Mouse (Mus musculus): Measurements from ENCODE around the gene Mroh8. TPM values are rescaled to one million over a fixed set of nuclear protein-coding genes. Genes with fewer than 3 reads are reported as not detected.
"Not testable (repeated sequence)": the region's sequence is repeated elsewhere in the genome, so short reads cannot be mapped to it uniquely, and the experiment has no call there.

The Mroh8 gene
- total RNA-seq, 2 experiments from 2014 or later: 0.10 TPM; not detected in 1

DNA sequence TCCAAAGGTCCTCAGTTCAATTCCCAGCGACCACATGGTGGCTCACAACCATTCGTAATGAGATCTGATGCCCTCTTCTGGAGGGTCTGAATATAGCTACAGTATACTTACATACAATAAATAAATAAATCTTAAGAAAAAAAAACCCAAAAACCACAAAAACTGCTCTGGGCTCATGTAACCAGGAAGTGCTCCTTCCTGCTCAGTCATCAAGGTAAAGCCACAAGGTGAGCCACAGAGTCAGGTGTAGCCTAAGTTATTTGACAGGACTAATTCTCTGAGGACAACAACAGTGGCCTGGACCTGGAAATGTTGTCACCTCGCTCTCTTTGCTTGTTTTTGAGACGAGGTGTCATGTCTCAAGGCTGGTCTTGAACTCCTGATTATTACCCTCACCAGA, 88.7 kb downstream of the Mroh8 start:
- DNase-seq: no peak

DNA sequence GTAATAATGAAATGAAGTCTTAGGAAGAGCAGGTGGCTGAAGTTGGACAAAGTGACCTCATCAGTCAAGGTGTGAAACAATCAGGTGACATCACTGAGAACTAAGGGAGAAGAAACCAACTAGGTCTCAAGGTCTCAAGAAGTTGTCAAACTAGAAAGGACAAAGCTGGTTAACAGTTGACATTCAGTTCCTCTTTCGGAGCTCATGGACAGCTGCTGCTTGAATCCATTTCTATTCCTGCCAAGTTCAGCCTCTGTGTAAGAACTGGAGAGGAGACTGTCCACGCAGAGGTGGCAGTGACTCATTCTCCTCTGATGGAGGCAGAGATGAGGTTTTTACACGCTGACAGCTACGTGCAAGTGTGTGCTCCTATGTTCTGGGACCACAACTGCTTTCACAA, 92.1 kb downstream of the Mroh8 start:
- no peak for DNase-seq

GRCm38 (mm10) chr2:157186504-157186903, 92.8 kb downstream of the Mroh8 start:
- no peak for DNase-seq

DNA sequence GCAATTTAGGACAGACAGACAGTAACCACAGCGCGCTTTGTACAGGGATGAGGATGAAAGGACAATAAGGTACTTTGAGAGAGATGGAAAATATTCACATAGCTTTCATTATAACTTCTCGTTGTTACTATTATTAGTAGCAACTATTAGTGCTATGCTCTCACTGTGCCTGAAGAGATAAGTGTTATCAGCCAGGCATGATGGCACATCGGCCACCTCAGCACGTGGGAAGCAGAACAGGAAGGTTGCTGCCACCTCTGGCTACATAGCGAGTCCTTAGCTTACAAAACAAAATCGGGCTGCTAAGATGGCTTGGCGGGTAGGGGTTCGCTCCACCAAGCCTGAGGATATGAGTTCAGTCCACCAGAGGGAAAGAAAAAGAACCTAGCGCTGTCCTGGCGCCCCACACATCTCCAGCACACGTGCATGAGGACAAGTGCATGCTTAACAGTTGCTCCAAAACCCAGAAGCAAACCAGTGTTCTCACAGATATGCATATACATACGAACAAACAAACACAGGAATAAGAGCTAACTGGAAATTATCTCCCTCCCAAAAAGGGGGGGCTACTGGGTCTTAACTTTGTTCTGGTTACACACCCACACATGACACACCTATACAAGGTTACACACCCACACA, 94.2 kb downstream of the Mroh8 start:
- no peak for DNase-seq

- DNase-seq: no peak
Observed at GRCm38 (mm10) chr2:157178167-157178566, 101.2 kb downstream of the Mroh8 start.

- no peak for DNase-seq
Observed at GRCm38 (mm10) chr2:157176248-157176647, 103.1 kb downstream of the Mroh8 start.

- DNase-seq: no peak
Observed at GRCm38 (mm10) chr2:157174416-157174815, 104.9 kb downstream of the Mroh8 start.

DNA sequence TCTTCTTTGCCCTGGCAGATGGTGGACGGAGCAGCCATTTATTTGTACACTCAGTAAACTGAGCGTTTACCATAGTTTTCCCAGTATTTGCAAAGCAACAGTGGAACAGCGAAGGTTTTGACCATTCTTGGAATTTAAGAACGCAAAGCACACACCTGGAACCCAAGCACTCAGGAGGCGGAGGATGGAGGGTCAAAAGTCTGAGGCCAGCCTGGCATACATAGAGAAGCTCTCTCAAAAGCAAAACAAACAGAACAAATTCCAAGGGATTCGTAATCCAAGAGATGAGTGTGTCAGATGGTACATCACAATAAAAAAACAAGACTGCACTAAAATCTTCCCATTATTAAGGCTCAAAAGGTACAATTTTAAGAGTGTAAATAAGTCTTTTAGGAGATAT, 105.8 kb downstream of the Mroh8 start:
- no peak for DNase-seq

GRCm38 (mm10) chr2:157172984-157173383, 106.4 kb downstream of the Mroh8 start:
- DNase-seq: no peak

- DNase-seq: no peak
Observed at GRCm38 (mm10) chr2:157170626-157171025, 108.7 kb downstream of the Mroh8 start.

DNA sequence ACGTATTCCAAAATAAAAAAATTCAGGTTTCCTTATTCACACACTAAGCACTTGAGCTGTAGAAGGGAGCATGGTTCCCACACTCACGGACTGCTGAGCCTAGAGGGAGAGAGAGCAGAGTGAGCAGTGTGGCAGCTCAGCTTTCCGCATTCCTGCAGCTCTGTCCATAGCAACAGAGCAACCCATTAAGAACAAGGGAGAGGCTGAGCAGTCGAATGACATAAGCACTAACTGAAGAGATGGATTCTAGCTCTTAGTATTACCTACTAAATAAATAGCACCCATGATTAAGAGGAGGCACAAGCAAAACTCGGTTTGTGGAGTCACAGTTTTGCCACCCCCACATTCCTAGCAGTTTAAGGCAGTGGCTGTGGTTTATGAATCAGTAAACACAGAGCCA, 109.2 kb downstream of the Mroh8 start:
- no peak for DNase-seq

DNA sequence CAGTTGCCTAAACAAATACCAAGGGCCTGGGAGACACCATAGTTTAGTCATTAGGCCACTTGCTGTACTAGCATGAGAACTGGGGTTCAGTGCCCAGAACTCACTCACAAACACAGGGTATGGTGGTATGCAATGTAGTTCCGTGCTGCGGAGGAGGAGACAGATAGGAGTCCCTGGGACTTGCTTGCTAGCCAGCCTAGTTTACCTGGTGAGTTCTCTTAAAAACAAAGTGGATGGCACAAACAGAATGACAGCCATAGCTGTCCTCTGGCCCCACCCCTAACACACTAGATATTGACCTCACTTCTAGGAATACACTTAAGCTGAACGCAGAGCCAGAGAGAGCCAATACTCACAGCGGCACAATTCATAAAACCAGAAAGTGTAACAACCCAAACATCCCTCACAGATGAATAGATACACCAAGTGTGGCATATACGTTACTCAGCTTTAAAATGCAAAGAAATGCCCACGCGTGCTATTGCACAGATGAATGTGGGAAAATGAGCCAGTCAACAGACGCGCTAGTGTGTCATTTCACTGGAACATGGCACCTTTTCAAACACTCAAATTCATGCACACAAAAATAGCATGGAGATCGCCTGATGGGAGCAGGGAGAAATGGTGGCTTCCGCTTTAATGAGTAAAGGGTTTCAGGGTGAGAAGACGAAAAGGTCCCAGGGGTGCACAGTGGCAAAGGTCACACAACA, 112.8 kb downstream of the Mroh8 start:
- no peak for DNase-seq

- DNase-seq: not testable (repeated sequence)
Observed at GRCm38 (mm10) chr2:157165312-157166224, 113.8 kb downstream of the Mroh8 start.

DNA sequence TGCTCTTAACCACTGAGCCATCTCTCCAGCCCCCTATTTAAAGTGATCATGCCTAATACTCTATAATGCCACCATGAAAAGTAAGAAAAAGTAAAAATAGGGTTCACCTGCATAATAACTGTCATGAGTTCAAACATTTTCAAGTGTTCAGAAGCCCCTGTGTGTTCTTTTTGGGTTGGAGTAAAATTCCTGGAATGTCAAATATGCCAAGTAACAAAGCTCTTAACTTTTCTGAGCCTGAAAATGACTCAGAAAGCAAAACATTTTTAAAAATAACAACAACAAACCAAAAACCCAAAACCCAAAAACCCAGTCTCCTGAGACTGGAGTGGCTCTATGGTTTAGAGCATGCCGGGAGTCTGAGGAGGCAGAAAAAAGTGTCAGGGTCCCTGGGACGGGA, 115.2 kb downstream of the Mroh8 start:
- no peak for DNase-seq

Other genes with a start within 250 kb of the Mroh8 start
- gene Soga1, start 200.3 kb downstream of the Mroh8 start, total RNA-seq (2021): 10 to 100 TPM; 10.4 to 11.0 TPM
- gene Tldc2, start 192.5 kb downstream of the Mroh8 start, total RNA-seq (2021): not detected
- 10 to 100 TPM; 21.7 to 26.3 TPM for gene Samhd1, start 144.3 kb downstream of the Mroh8 start, total RNA-seq (2021)
- 1 to 10 TPM; 1.6 to 1.7 TPM for gene Rbl1, start 75.0 kb downstream of the Mroh8 start, total RNA-seq (2021)
- 100 to 1,000 TPM in 1 of 2 experiments, 10 to 100 TPM in 1; 91.4 to 104 TPM for gene Rpn2, start 532 bp downstream of the Mroh8 start, total RNA-seq (2021)
- gene Ghrh, start 68.0 kb upstream of the Mroh8 start, total RNA-seq (2021): not detected
- 10 to 100 TPM; 19.4 to 21.1 TPM for gene Manbal, start 88.0 kb upstream of the Mroh8 start, total RNA-seq (2021)
- gene Src, start 138.9 kb upstream of the Mroh8 start, total RNA-seq (2021): 1 to 10 TPM; 4.2 to 4.8 TPM

All from heart, adult 18-20 months (tissue).